Mouse (Mus musculus): ENCODE measurements around the gene Iffo2. TPM values are rescaled to one million over a fixed set of nuclear protein-coding genes. Genes with fewer than 3 reads are reported as not detected.
A peak's percentile ranks its signal among the peaks of the same experiment; 100 is the strongest.

Iffo2 gene
- total RNA-seq, 2 experiments from 2014 or later: 3.9 to 4.9 TPM

GRCm38 (mm10) chr4:139630171-139630570 is 99.8 kb downstream of the Iffo2 start:
- DNase-seq: no peak
- intact Hi-C loops (cut with DNase I; ENCODE audit: low total_unique reads): no loop called here

GRCm38 (mm10) chr4:139631141-139631540 is 100.8 kb downstream of the Iffo2 start:
- no peak for DNase-seq
- intact Hi-C loops (cut with DNase I; ENCODE audit: low total_unique reads): no loop called here

- intact Hi-C loops (cut with DNase I; ENCODE audit: low total_unique reads): no loop called here
These were observed 101.4 kb downstream of the Iffo2 start for GRCm38 (mm10) chr4:139631569-139632253.

GRCm38 (mm10) chr4:139632254-139632580 is 101.9 kb downstream of the Iffo2 start:
- DNase-seq: no peak
- intact Hi-C loops (cut with DNase I; ENCODE audit: low total_unique reads): no loop called here

More at GRCm38 (mm10) chr4:139631569-139632253, 101.4 kb downstream of the Iffo2 start:
- DNase-seq: no peak

GRCm38 (mm10) chr4:139636373-139636772 is 106.0 kb downstream of the Iffo2 start:
- intact Hi-C loops (cut with DNase I; ENCODE audit: low total_unique reads): loop anchor here (5.0 kb wide), 1 partner anchor 164 kb away; no protein-coding TSS in a partner anchor
- DNase-seq: peak; percentile 69

GRCm38 (mm10) chr4:139637847-139638246 is 107.5 kb downstream of the Iffo2 start:
- no peak for DNase-seq
- intact Hi-C loops (cut with DNase I; ENCODE audit: low total_unique reads): loop anchor here (5.0 kb wide), 1 partner anchor 166 kb away; no protein-coding TSS in a partner anchor

- intact Hi-C loops (cut with DNase I; ENCODE audit: low total_unique reads): loop anchor here (5.0 kb wide), 1 partner anchor 166 kb away; no protein-coding TSS in a partner anchor
- DNase-seq: no peak
These were observed 108.0 kb downstream of the Iffo2 start for GRCm38 (mm10) chr4:139638356-139638755.

GRCm38 (mm10) chr4:139639801-139640200 is 109.5 kb downstream of the Iffo2 start:
- DNase-seq: no peak
- intact Hi-C loops (cut with DNase I; ENCODE audit: low total_unique reads): loop anchor here (5.0 kb wide), 1 partner anchor 168 kb away; no protein-coding TSS in a partner anchor

- no peak for DNase-seq
- intact Hi-C loops (cut with DNase I; ENCODE audit: low total_unique reads): no loop called here
These were observed 110.0 kb downstream of the Iffo2 start for GRCm38 (mm10) chr4:139640333-139640732.

- DNase-seq: no peak
- intact Hi-C loops (cut with DNase I; ENCODE audit: low total_unique reads): no loop called here
These were observed 110.4 kb downstream of the Iffo2 start for GRCm38 (mm10) chr4:139640775-139641174.

GRCm38 (mm10) chr4:139641829-139642425 is 111.6 kb downstream of the Iffo2 start:
- no peak for DNase-seq
- intact Hi-C loops (cut with DNase I; ENCODE audit: low total_unique reads): loop anchor here (2.0 kb wide), 1 partner anchor 29 kb away; no protein-coding TSS in a partner anchor

- intact Hi-C loops (cut with DNase I; ENCODE audit: low total_unique reads): loop anchor here (2.0 kb wide), 2 partner anchors 27 to 217 kb away; no protein-coding TSS in a partner anchor
These were observed 113.6 kb downstream of the Iffo2 start for GRCm38 (mm10) chr4:139643972-139644371.

GRCm38 (mm10) chr4:139646916-139647315 is 116.6 kb downstream of the Iffo2 start:
- no peak for DNase-seq
- intact Hi-C loops (cut with DNase I; ENCODE audit: low total_unique reads): no loop called here

More at GRCm38 (mm10) chr4:139643972-139644371, 113.6 kb downstream of the Iffo2 start:
- peak; percentile 75 for DNase-seq

- intact Hi-C loops (cut with DNase I; ENCODE audit: low total_unique reads): no loop called here
- no peak for DNase-seq
These were observed 119.9 kb downstream of the Iffo2 start for GRCm38 (mm10) chr4:139650086-139650743.

GRCm38 (mm10) chr4:139650907-139651306 is 120.6 kb downstream of the Iffo2 start:
- no peak for DNase-seq
- intact Hi-C loops (cut with DNase I; ENCODE audit: low total_unique reads): no loop called here

GRCm38 (mm10) chr4:139653238-139653637 is 122.9 kb downstream of the Iffo2 start, which contains the start of gene Tas1r2:
Gene Tas1r2, plus strand, starts transcription at chr4:139653538.
- intact Hi-C loops (cut with DNase I; ENCODE audit: low total_unique reads): no loop called here
- DNase-seq: no peak

GRCm38 (mm10) chr4:139661897-139662296 is 131.5 kb downstream of the Iffo2 start:
- intact Hi-C loops (cut with DNase I; ENCODE audit: low total_unique reads): no loop called here
- DNase-seq: no peak

GRCm38 (mm10) chr4:139667632-139668031 is 137.3 kb downstream of the Iffo2 start:
- no peak for DNase-seq
- intact Hi-C loops (cut with DNase I; ENCODE audit: low total_unique reads): no loop called here

- DNase-seq: peak; percentile 51
- intact Hi-C loops (cut with DNase I; ENCODE audit: low total_unique reads): loop anchor here (2.0 kb wide), 1 partner anchor 27 kb away; no protein-coding TSS in a partner anchor
These were observed 139.5 kb downstream of the Iffo2 start for GRCm38 (mm10) chr4:139669847-139670246.
